Mouse (Mus musculus) erythroblast, embryonic 14.5 days (primary cell): ENCODE results near the gene Lta.

Source experiments
- GATA1 ChIP-seq: IDR thresholded peaks from 2 replicates; pipeline ENCODE4 v1.6.1; 2012; ENCODE audit warnings: low read length, inconsistent platforms, mixed read lengths
- TAL1 ChIP-seq: IDR thresholded peaks from 3 replicates; pipeline ENCODE4 v1.6.1; 2012; ENCODE audit warnings: low read length, inconsistent platforms, mixed read lengths

DNA sequence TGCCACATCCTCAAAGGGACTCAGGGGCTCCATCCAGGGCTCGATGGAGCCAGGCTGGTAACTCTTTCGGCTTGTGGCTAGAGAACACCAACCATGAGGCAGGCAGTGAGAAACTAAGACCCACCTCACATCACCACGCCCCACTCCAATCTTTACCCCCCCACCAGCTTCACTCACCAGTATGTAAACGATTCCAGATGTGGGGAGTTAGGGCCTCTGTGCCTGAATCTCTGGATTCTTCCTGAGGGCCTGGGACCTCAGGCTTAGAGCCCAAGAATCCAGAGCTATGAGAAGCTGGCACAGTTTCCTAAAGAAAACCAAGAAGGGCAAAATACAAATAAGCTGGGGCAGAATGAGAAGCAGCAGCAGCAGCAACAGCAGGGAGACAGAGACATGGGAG, 51.2 kb downstream of the Lta start:
- TF ChIP-seq GATA1, result no peak
- TF ChIP-seq TAL1, result no peak
